ENCODE assay signal across 8 mouse cellular contexts in genomic region chrX:12587192-12587957, GRCm38 (mm10). TPM values are rescaled to one million over a fixed set of nuclear protein-coding genes. Genes with fewer than 3 reads are reported as not detected.
A peak's percentile ranks its signal among the peaks of the same experiment; 100 is the strongest.
DNase-seq lines count a peak whose midpoint lies in the region; ATAC-seq and TF ChIP-seq lines count a peak whose summit lies in the region.

Gene Atp6ap2 (plus strand): TSS chrX:12587801.

- peaks cover 7% of the 10 kb centered on the region for H3K27me3 ChIP-seq in embryonic facial prominence, embryonic 15.5 days
- H3K27me3 ChIP-seq in limb, embryonic 14.5 days (ENCODE audit: control insufficient read depth, insufficient read depth, low read length), result no peaks in the 10 kb centered on the region
- H3K27me3 ChIP-seq in midbrain, postnatal 0 days (ENCODE audit: insufficient read depth, low read length), result no peaks in the 10 kb centered on the region

- peak; percentile 97 for DNase-seq in 416B (ENCODE audit: low read depth)
- DNase-seq in heart, adult 8-10 months (ENCODE audit: low spot score), result peak; percentile 93
- peak; percentile 97 for DNase-seq in kidney, adult 9 months
- DNase-seq in limb, embryonic 14.5 days (ENCODE audit: low spot score), result peak; percentile 94
- DNase-seq in midbrain, postnatal 0 days (ENCODE audit: low spot score), result peak; percentile 96
- peak; percentile 78 to 88 for DNase-seq in spleen, postnatal 14 days (ENCODE audit: low spot score in 2 of 2)

- H3K27ac ChIP-seq in bone marrow, adult 2 months (ENCODE audit: control insufficient read depth, insufficient read depth, low read depth, low read length, poor library complexity), result peak within 1 kb of the TSS; percentile 93
- peak within 1 kb of the TSS; percentile 83 for H3K27ac ChIP-seq in embryonic facial prominence, embryonic 15.5 days (replicated peaks)
- H3K27ac ChIP-seq in limb, embryonic 14.5 days (replicated peaks; ENCODE audit: low read depth, low read length), result peak within 1 kb of the TSS; percentile 61; the same call in 1 of the 2 replicates
- peak within 1 kb of the TSS; percentile 87 for H3K27ac ChIP-seq in midbrain, postnatal 0 days (ENCODE audit: low read depth, low read length)

- H3K9me3 ChIP-seq in embryonic facial prominence, embryonic 15.5 days (replicated peaks), result no peaks in the 10 kb centered on the region
- no peaks in the 10 kb centered on the region for H3K9me3 ChIP-seq in limb, embryonic 14.5 days (ENCODE audit: control insufficient read depth, low read length)
- H3K9me3 ChIP-seq in midbrain, postnatal 0 days (ENCODE audit: low read length), result no peaks in the 10 kb centered on the region

- peaks cover 3% of the 10 kb centered on the region; the same call in 1 of the 2 replicates for H3K4me1 ChIP-seq in bone marrow, adult 2 months (ENCODE audit: control insufficient read depth, insufficient read depth, low read length)
- no peaks in the 10 kb centered on the region for H3K4me1 ChIP-seq in embryonic facial prominence, embryonic 15.5 days
- H3K4me1 ChIP-seq in limb, embryonic 14.5 days (ENCODE audit: control insufficient read depth, insufficient read depth, low read length), result no peaks in the 10 kb centered on the region
- no peaks in the 10 kb centered on the region for H3K4me1 ChIP-seq in midbrain, postnatal 0 days (ENCODE audit: insufficient read depth, low read length)

- no peaks in the 10 kb centered on the region for H3K36me3 ChIP-seq in embryonic facial prominence, embryonic 15.5 days
- H3K36me3 ChIP-seq in limb, embryonic 14.5 days (ENCODE audit: control insufficient read depth, insufficient read depth, low read length), result no peaks in the 10 kb centered on the region
- H3K36me3 ChIP-seq in midbrain, postnatal 0 days (ENCODE audit: insufficient read depth, low read length), result no peaks in the 10 kb centered on the region

- peak; percentile 82 for TF ChIP-seq POLR2A in bone marrow, adult 2 months (IDR thresholded peaks at IDR 0.05; ENCODE audit: borderline replicate concordance, control insufficient read depth, low read depth, low read length)
- TF ChIP-seq POLR2A in limb, embryonic 14.5 days (IDR thresholded peaks at IDR 0.05; ENCODE audit: borderline replicate concordance, extremely low read depth, insufficient read depth, insufficient read length), result 0 out of 2 replicates have a peak, but pooled peaks have one; percentile 29

- H3K4me3 ChIP-seq in bone marrow, adult 2 months (replicated peaks; ENCODE audit: control insufficient read depth, low read depth, low read length), result peak within 1 kb of the TSS; percentile 96
- H3K4me3 ChIP-seq in embryonic facial prominence, embryonic 15.5 days (replicated peaks), result peak within 1 kb of the TSS; percentile 65
- peak within 1 kb of the TSS; percentile 62 for H3K4me3 ChIP-seq in limb, embryonic 14.5 days (replicated peaks; ENCODE audit: low read length)
- H3K4me3 ChIP-seq in midbrain, postnatal 0 days (ENCODE audit: low read depth, low read length), result peak within 1 kb of the TSS; percentile 58

- peak within 1 kb of the TSS; percentile 50 for H3K4me2 ChIP-seq in embryonic facial prominence, embryonic 15.5 days (replicated peaks)
- H3K4me2 ChIP-seq in limb, embryonic 14.5 days (replicated peaks; ENCODE audit: low read depth, low read length, severe bottlenecking), result peak within 1 kb of the TSS; percentile 47
- H3K4me2 ChIP-seq in midbrain, postnatal 0 days (ENCODE audit: low read depth, low read length, poor library complexity, severe bottlenecking), result peak within 1 kb of the TSS; percentile 43

- peak within 1 kb of the TSS; percentile 54; the same call in 1 of the 2 replicates for H3K9ac ChIP-seq in embryonic facial prominence, embryonic 15.5 days
- H3K9ac ChIP-seq in limb, embryonic 14.5 days (ENCODE audit: low read depth, low read length, severe bottlenecking), result peak within 1 kb of the TSS; percentile 77
- H3K9ac ChIP-seq in midbrain, postnatal 0 days (replicated peaks; ENCODE audit: low read length, poor library complexity, severe bottlenecking), result peak within 1 kb of the TSS; percentile 79

- peak; percentile 99 for ATAC-seq in embryonic facial prominence, embryonic 15.5 days (ENCODE audit: insufficient number of reproducible peaks, low FRiP score, low TSS enrichment, low read depth)
- ATAC-seq in limb, embryonic 14.5 days (ENCODE audit: low FRiP score, low read depth), result peak; percentile 100
- peak; percentile 99 for ATAC-seq in midbrain, postnatal 0 days (ENCODE audit: low FRiP score)

- TF ChIP-seq CTCF in bone marrow, adult 2 months (IDR thresholded peaks at IDR 0.05; ENCODE audit: control insufficient read depth, insufficient read depth, low read length), result no peak
- peak; percentile 42 for TF ChIP-seq CTCF in midbrain, postnatal 0 days (IDR thresholded peaks at IDR 0.05)

- 14% methylated on average over 49 of the region's 49 CpGs for WGBS in bone marrow, adult 2 months
- 16% methylated on average over 46 of the region's 49 CpGs for WGBS in embryonic facial prominence, embryonic 15.5 days
- WGBS in limb, embryonic 14.5 days, result 23% methylated on average over 48 of the region's 49 CpGs
- WGBS in midbrain, postnatal 0 days, result 19% methylated on average over 49 of the region's 49 CpGs

RNA-seq across cellular contexts. Expression of gene Atp6ap2, which starts in this region (rescaled TPM):
- 13.3 and 22.0 TPM in 2 replicates for polyA plus RNA-seq in bone marrow, adult 2 months (2011; ENCODE audit: insufficient read depth, insufficient read length, low replicate concordance, missing spikeins)
- polyA plus RNA-seq in embryonic facial prominence, embryonic 15.5 days (2015; fragmentation: Nextera tagmentation; extraction: Ambion mirVana), result 79.6 and 80.3 TPM in 2 replicates
- 10 to 100 TPM; 16.3 to 20.2 (median 17.9) TPM for total RNA-seq in heart, adult 8-10 months (2022)
- polyA plus RNA-seq in limb, embryonic 14.5 days (2012; rRNA removed), result 28.0 and 28.1 TPM in 2 replicates
- polyA plus RNA-seq in limb, embryonic 14.5 days (2014; fragmentation: Nextera tagmentation; extraction: Ambion mirVana), result 71.6 and 72.0 TPM in 2 replicates
- 135 and 177 TPM in 2 replicates for total RNA-seq in midbrain, postnatal 0 days (2014; rRNA removed)
- polyA plus RNA-seq in midbrain, postnatal 0 days (2015; fragmentation: Nextera tagmentation; extraction: Ambion mirVana), result 269 and 277 TPM in 2 replicates

Comparison
In these comparisons a context has a peak if more than half of its experiments do, and no peak if none do; other contexts are left out.
1. Peak in every context shown above with its lines: DNase-seq, ATAC-seq, H3K4me3 ChIP-seq and H3K27ac ChIP-seq.